Mouse (Mus musculus) midbrain, embryonic 10.5 days (tissue): Measurements from ENCODE around the gene Faim2. TPM values are rescaled to one million over a fixed set of nuclear protein-coding genes. Genes with fewer than 3 reads are reported as not detected.

ENCODE experiments used
- DNase-seq: peaks from one replicate; pipeline ENCODE4 v3.0.0-alpha.2; 2017; ENCODE audit warnings: low spot score
- H3K27ac ChIP-seq: fragments of 300-500 bp; sonication (generic); replicated peaks from 2 replicates; pipeline ENCODE4 v1.5.1; 2016; ENCODE audit warnings: mild to moderate bottlenecking
- H3K27me3 ChIP-seq: fragments of 300-500 bp; sonication (generic); 2 replicates; pipeline ENCODE4 v1.6.1; 2016; ENCODE audit warnings: low read depth, mild to moderate bottlenecking; ENCODE audit not compliant: poor library complexity, severe bottlenecking
- H3K36me3 ChIP-seq: fragments of 300-500 bp; sonication (generic); 2 replicates; pipeline ENCODE4 v1.6.1; 2016; ENCODE audit warnings: mild to moderate bottlenecking, moderate library complexity
- H3K4me1 ChIP-seq: fragments of 300-500 bp; sonication (generic); 2 replicates; pipeline ENCODE4 v1.6.1; 2016
- H3K4me3 ChIP-seq: fragments of 300-500 bp; sonication (generic); 2 replicates; pipeline ENCODE4 v1.5.1; 2016; ENCODE audit warnings: mild to moderate bottlenecking, moderate library complexity
- H3K9me3 ChIP-seq: fragments of 300-500 bp; sonication (generic); replicated peaks from 2 replicates; pipeline ENCODE4 v1.6.1; 2016; ENCODE audit warnings: mild to moderate bottlenecking
- WGBS: fragments of 180-500 bp; shearing (Covaris S2); methylation state at CpG from one replicate; pipeline ENCODE4 v1.1.7; 2016; 5-methylcytosine and 5-hydroxymethylcytosine counted together
- polyA plus RNA-seq: library from polyadenylated mRNA; unstranded; fragments of >200 nt; fragmentation: Nextera tagmentation; extraction: Ambion mirVana; gene quantifications from 2 replicates; pipeline ENCODE4 v1.2.1, GENCODE M21; 2016

The Faim2 gene
- polyA plus RNA-seq, result 0.86 and 1.1 TPM in 2 replicates

- peak; percentile 49 for DNase-seq
- Histone ChIP-seq H3K4me1 (peaks cover 17% of the 10 kb centered on the region), H3K27me3 (peaks cover 34% of the 10 kb centered on the region), H3K4me3 (peak within 1 kb of the TSS; percentile 48), H3K36me3 (no peaks in the 10 kb centered on the region), H3K27ac (peak within 1 kb of the TSS; percentile 70), H3K9me3 (no peaks in the 10 kb centered on the region)
- 13% methylated on average over 26 of the region's 27 CpGs for WGBS
Measured at GRCm38 (mm10) chr15:99527629-99528353, at the start of gene Faim2. Gene Faim2 (minus strand): TSS chr15:99528165.

- Histone ChIP-seq H3K4me1 (peaks cover 34% of the 10 kb centered on the region), H3K4me3 (no peak overlapping the region), H3K9me3 (no peaks in the 10 kb centered on the region), H3K36me3 (no peaks in the 10 kb centered on the region), H3K27me3 (peaks cover 33% of the 10 kb centered on the region), H3K27ac (no peak overlapping the region)
- no peak for DNase-seq
- WGBS, result 85% methylated on average over 10 of the region's 10 CpGs
Measured at GRCm38 (mm10) chr15:99569123-99569522, 41.2 kb upstream of the Faim2 start.

DNA sequence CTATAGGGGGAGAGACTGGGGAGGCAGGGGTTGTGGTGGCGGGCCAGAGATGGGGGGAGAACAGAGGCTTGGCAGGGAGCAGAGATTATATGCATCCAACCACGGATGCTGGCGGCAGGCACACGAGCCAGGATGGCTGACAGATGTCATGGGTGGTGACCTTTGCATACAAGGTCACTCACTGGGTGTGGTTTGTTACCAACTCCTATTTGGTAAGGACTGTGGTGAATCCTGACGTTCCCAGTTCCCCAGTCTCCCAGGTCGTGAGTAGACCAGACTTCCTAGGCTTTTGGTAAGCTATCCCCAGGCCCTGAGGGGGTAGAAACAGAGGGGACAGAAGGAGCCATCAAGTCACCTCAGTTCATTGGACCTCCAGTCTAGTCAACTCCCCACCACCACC lies 40.7 kb upstream of the Faim2 start:
- Histone ChIP-seq H3K4me1 (peaks cover 34% of the 10 kb centered on the region), H3K4me3 (no peak overlapping the region), H3K9me3 (no peaks in the 10 kb centered on the region), H3K27me3 (peaks cover 37% of the 10 kb centered on the region), H3K27ac (no peak overlapping the region), H3K36me3 (no peaks in the 10 kb centered on the region)
- 70% methylated on average over 6 of the region's 6 CpGs for WGBS
- no peak for DNase-seq

- Histone ChIP-seq H3K27ac (no peak overlapping the region), H3K9me3 (no peaks in the 10 kb centered on the region), H3K4me1 (peaks cover 34% of the 10 kb centered on the region), H3K27me3 (peaks cover 50% of the 10 kb centered on the region), H3K4me3 (no peak overlapping the region), H3K36me3 (no peaks in the 10 kb centered on the region)
- 72% methylated on average over 4 of the region's 4 CpGs for WGBS
- no peak for DNase-seq
Measured at GRCm38 (mm10) chr15:99567371-99567770, 39.4 kb upstream of the Faim2 start.

DNA sequence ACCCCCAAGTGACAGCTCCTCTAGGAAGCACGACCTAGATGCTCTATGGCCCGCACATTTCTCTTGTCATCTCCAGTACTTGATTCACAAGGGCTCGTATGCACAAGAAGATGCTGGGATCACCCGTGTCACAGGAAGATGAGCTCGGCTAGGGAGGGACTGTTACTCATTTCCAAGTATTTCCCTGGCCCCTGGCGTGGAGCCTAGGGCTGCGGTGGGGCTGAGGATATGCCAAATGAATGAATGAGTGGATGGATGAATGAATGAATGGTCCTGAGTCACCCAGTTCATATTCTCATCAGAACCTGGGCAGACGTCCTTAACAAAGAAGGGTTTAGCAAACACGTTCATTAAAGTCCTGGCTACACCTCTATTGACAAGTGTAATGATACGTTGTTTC lies 32.3 kb upstream of the Faim2 start:
- H3K4me1 ChIP-seq, result peaks cover 25% of the 10 kb centered on the region
- H3K9me3 ChIP-seq, result no peaks in the 10 kb centered on the region
- no peak overlapping the region for H3K27ac ChIP-seq
- H3K4me3 ChIP-seq, result no peak overlapping the region
- H3K27me3 ChIP-seq, result peaks cover 54% of the 10 kb centered on the region
- no peaks in the 10 kb centered on the region for H3K36me3 ChIP-seq
- DNase-seq, result no peak
- WGBS, result 79% methylated on average over 10 of the region's 10 CpGs

- Histone ChIP-seq H3K27ac (no peak overlapping the region), H3K9me3 (no peaks in the 10 kb centered on the region), H3K4me1 (peaks cover 18% of the 10 kb centered on the region), H3K27me3 (peaks cover 49% of the 10 kb centered on the region), H3K36me3 (no peaks in the 10 kb centered on the region), H3K4me3 (no peak overlapping the region)
- WGBS, result 87% methylated on average over 1 of the region's 1 CpGs
- DNase-seq, result no peak
Measured at GRCm38 (mm10) chr15:99558947-99559346, 31.0 kb upstream of the Faim2 start.

DNA sequence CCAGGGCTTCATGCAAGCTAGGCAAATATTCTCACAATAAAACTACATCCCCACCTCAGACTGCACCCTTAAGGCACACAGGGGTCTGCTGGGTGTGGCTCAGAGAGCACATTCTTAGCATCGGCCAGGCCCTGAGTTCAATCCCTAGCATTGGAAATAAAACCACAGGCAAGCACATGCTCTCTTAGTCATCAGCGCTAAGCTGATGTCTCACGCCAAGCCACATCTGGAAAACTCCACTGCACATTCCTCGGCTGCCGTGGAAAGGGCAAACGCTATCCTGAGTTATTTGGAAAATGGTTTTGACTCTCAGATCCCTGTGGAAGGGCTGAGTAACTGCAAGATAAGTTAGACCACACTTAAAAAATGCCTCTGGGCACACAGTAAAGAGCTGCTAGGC lies 25.8 kb upstream of the Faim2 start:
- no peak overlapping the region for H3K27ac ChIP-seq
- H3K9me3 ChIP-seq, result no peaks in the 10 kb centered on the region
- no peak for DNase-seq
- H3K4me3 ChIP-seq, result no peak overlapping the region
- 0 out of 2 replicates have a peak, but pooled peaks cover 5% of the 10 kb centered on the region for H3K4me1 ChIP-seq
- H3K36me3 ChIP-seq, result no peaks in the 10 kb centered on the region
- 82% methylated on average over 6 of the region's 6 CpGs for WGBS
- H3K27me3 ChIP-seq, result peaks cover 20% of the 10 kb centered on the region

DNA sequence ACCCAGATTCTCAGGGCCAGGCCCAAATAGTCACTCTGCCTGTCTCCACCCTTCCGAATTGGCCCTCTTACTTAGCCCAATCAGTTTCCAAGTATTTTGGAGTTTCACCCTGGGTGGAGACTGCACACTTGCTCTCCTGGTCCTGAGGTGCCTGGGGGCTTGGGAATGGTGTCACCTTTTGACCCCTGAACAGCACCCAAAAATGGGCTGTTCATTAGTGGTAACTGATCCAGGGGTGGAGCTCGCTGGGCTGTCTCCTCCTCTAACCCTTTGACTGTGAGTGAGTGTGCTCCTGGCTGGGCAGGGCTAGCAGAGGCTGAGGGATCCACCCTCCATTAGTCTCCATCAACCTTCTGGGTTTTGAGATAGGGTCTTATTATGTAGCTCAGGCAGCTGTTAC lies 21.9 kb upstream of the Faim2 start:
- H3K27ac ChIP-seq, result no peak overlapping the region
- no peak overlapping the region for H3K4me3 ChIP-seq
- no peaks in the 10 kb centered on the region for H3K36me3 ChIP-seq
- WGBS, result 56% methylated on average over 2 of the region's 2 CpGs
- no peak for DNase-seq
- H3K4me1 ChIP-seq, result 0 out of 2 replicates have a peak, but pooled peaks cover 5% of the 10 kb centered on the region
- no peaks in the 10 kb centered on the region for H3K9me3 ChIP-seq
- peaks cover 5% of the 10 kb centered on the region; the same call in 1 of the 2 replicates for H3K27me3 ChIP-seq

DNA sequence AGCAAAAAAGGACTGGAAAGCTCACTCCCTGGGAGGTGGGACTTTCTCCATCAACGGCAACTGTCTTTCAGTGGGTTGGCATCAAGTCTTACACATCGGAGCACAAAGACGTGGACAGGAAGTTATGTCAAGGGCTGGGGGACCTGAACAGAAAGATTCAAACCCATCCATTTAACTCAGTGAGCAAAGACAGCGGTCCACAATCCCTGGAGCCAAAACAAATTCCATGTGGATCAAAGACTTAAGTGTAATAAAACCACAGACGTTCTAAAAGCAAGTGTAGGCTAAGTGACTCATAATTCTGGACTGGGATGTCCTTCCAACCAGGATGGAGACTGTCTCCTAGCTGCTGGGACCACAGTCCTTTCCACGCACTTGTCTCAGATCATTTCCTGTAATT lies 19.8 kb upstream of the Faim2 start:
- WGBS, result 91% methylated on average over 6 of the region's 6 CpGs
- Histone ChIP-seq H3K9me3 (no peaks in the 10 kb centered on the region), H3K27ac (no peak overlapping the region), H3K36me3 (no peaks in the 10 kb centered on the region), H3K4me3 (no peak overlapping the region), H3K4me1 (0 out of 2 replicates have a peak, but pooled peaks cover 5% of the 10 kb centered on the region), H3K27me3 (peaks cover 15% of the 10 kb centered on the region)
- no peak for DNase-seq

GRCm38 (mm10) chr15:99546596-99546995 lies 18.6 kb upstream of the Faim2 start:
- no peak for DNase-seq
- H3K9me3 ChIP-seq, result no peaks in the 10 kb centered on the region
- 0 out of 2 replicates have a peak, but pooled peaks cover 5% of the 10 kb centered on the region for H3K4me1 ChIP-seq
- H3K27ac ChIP-seq, result no peak overlapping the region
- 83% methylated on average over 11 of the region's 11 CpGs for WGBS
- H3K4me3 ChIP-seq, result no peak overlapping the region
- peaks cover 15% of the 10 kb centered on the region for H3K27me3 ChIP-seq
- H3K36me3 ChIP-seq, result no peaks in the 10 kb centered on the region

DNA sequence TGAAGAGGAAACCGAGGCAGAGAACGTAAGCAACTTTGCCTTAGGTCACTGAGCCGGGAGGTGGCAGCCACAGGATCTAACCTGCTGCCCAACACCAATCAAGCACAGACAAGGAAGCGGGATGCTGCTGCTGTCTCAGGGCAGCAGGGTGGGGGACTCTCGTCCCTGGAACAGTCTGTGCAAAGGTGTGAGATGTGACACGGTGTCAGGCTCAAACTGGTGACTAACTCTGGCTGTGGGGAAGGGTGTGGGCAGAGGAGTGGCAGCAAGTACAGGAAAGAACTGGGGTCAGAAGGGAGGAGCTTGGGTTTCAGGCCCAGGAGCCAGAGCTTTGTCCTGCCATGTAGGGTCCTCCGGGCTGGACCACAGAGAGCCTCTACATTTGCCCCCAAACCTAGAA lies 16.1 kb upstream of the Faim2 start:
- 85% methylated on average over 7 of the region's 7 CpGs for WGBS
- no peak for DNase-seq
- H3K9me3 ChIP-seq, result no peaks in the 10 kb centered on the region
- no peak overlapping the region for H3K27ac ChIP-seq
- H3K36me3 ChIP-seq, result no peaks in the 10 kb centered on the region
- no peaks in the 10 kb centered on the region for H3K4me1 ChIP-seq
- H3K27me3 ChIP-seq, result peaks cover 15% of the 10 kb centered on the region
- H3K4me3 ChIP-seq, result no peak overlapping the region

DNA sequence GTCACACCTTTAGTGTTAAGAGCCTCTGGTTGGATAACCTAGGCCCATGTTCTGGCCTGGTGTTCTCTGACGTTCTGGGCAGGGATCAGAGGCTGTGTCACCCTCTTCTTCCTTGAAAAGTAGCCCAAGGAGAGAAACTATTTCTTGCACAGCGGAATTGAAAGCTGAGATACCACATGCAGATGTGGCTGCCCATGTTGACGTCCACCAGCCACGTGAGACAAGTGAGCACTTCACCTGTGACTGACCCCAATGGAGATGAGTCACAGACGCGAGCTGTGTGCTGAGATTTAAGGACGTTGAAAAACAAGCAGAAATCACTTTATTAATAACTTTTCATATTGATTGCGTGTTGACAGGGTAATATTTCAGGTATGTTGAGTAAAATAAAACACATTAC lies 11.9 kb upstream of the Faim2 start:
- WGBS, result 84% methylated on average over 8 of the region's 8 CpGs
- no peak for DNase-seq
- H3K4me1 ChIP-seq, result peaks cover 9% of the 10 kb centered on the region; the same call in 1 of the 2 replicates

More for the DNA sequence above, 11.9 kb upstream of the Faim2 start:
- Histone ChIP-seq H3K27me3 (peaks cover 15% of the 10 kb centered on the region), H3K9me3 (no peaks in the 10 kb centered on the region), H3K36me3 (no peaks in the 10 kb centered on the region), H3K27ac (no peak overlapping the region), H3K4me3 (no peak overlapping the region)
